Mouse (Mus musculus): ENCODE measurements around the gene 2900026A02Rik. TPM values are rescaled to one million over a fixed set of nuclear protein-coding genes. Genes with fewer than 3 reads are reported as not detected.

The 2900026A02Rik gene
- polyA plus RNA-seq, 1 experiment from 2014 or later: 2.9 TPM

- WGBS: 90% methylated on average over 11 of the region's 11 CpGs
These were observed 50.8 kb downstream of the 2900026A02Rik start for GRCm38 (mm10) chr5:113170064-113170754.

GRCm38 (mm10) chr5:113167733-113168132, 53.3 kb downstream of the 2900026A02Rik start:
- Histone ChIP-seq H3K4me1 (peaks cover 23% of the 10 kb centered on the region), H3K36me3 (no peaks in the 10 kb centered on the region), H3K9ac (replicated peaks) (no peak overlapping the region), H3K4me2 (replicated peaks) (no peak overlapping the region), H3K27me3 (peaks cover 5% of the 10 kb centered on the region; the same call in 1 of the 2 replicates), H3K27ac (replicated peaks) (no peak overlapping the region), H3K4me3 (no peak overlapping the region), H3K9me3 (no peaks in the 10 kb centered on the region)
- 47% methylated on average over 2 of the region's 2 CpGs for WGBS
- ATAC-seq (ENCODE audit: low FRiP score, low read depth): no peak

More at GRCm38 (mm10) chr5:113170064-113170754, 50.8 kb downstream of the 2900026A02Rik start:
- Histone ChIP-seq H3K4me1 (peaks cover 4% of the 10 kb centered on the region), H3K4me3 (no peak overlapping the region), H3K27me3 (no peaks in the 10 kb centered on the region), H3K9me3 (no peaks in the 10 kb centered on the region), H3K9ac (replicated peaks) (no peak overlapping the region), H3K4me2 (replicated peaks) (no peak overlapping the region), H3K36me3 (no peaks in the 10 kb centered on the region), H3K27ac (replicated peaks) (no peak overlapping the region)
- ATAC-seq (ENCODE audit: low FRiP score, low read depth): no peak

GRCm38 (mm10) chr5:113165481-113165880, 55.6 kb downstream of the 2900026A02Rik start:
- peak overlapping the region; percentile 68 for H3K27ac ChIP-seq (replicated peaks)
- H3K9ac ChIP-seq (replicated peaks): no peak overlapping the region
- ATAC-seq (ENCODE audit: low FRiP score, low read depth): no peak
- WGBS: 37% methylated on average over 11 of the region's 11 CpGs
- H3K36me3 ChIP-seq: no peaks in the 10 kb centered on the region
- no peaks in the 10 kb centered on the region for H3K9me3 ChIP-seq
- no peak overlapping the region for H3K4me3 ChIP-seq
- H3K4me2 ChIP-seq (replicated peaks): no peak overlapping the region
- H3K27me3 ChIP-seq: peaks cover 9% of the 10 kb centered on the region; the same call in 1 of the 2 replicates
- peaks cover 27% of the 10 kb centered on the region for H3K4me1 ChIP-seq

GRCm38 (mm10) chr5:113164873-113165441, 56.1 kb downstream of the 2900026A02Rik start:
- 6% methylated on average over 16 of the region's 16 CpGs for WGBS
- H3K27me3 ChIP-seq: peaks cover 9% of the 10 kb centered on the region; the same call in 1 of the 2 replicates
- H3K9me3 ChIP-seq: no peaks in the 10 kb centered on the region
- peak; percentile 86 for ATAC-seq (ENCODE audit: low FRiP score, low read depth)
- peak overlapping the region; percentile 68 for H3K27ac ChIP-seq (replicated peaks)
- H3K4me1 ChIP-seq: peaks cover 27% of the 10 kb centered on the region
- H3K9ac ChIP-seq (replicated peaks): no peak overlapping the region
- no peaks in the 10 kb centered on the region for H3K36me3 ChIP-seq
- no peak overlapping the region for H3K4me3 ChIP-seq
- H3K4me2 ChIP-seq (replicated peaks): no peak overlapping the region

- Histone ChIP-seq H3K27me3 (peaks cover 9% of the 10 kb centered on the region; the same call in 1 of the 2 replicates), H3K36me3 (no peaks in the 10 kb centered on the region), H3K9me3 (no peaks in the 10 kb centered on the region), H3K9ac (replicated peaks) (no peak overlapping the region), H3K4me3 (no peak overlapping the region), H3K4me2 (replicated peaks) (no peak overlapping the region), H3K27ac (replicated peaks) (0 out of 2 replicates have a peak overlapping the region, but pooled peaks have one; percentile 30), H3K4me1 (peaks cover 27% of the 10 kb centered on the region)
- 29% methylated on average over 9 of the region's 9 CpGs for WGBS
- ATAC-seq (ENCODE audit: low FRiP score, low read depth): peak; percentile 39
These were observed 56.6 kb downstream of the 2900026A02Rik start for GRCm38 (mm10) chr5:113164448-113164847.

- peaks cover 9% of the 10 kb centered on the region; the same call in 1 of the 2 replicates for H3K27me3 ChIP-seq
- no peak overlapping the region for H3K4me3 ChIP-seq
- H3K27ac ChIP-seq (replicated peaks): no peak overlapping the region
- H3K4me2 ChIP-seq (replicated peaks): peak overlapping the region; percentile 34
- H3K36me3 ChIP-seq: no peaks in the 10 kb centered on the region
- peak overlapping the region; percentile 1; the same call in 1 of the 2 replicates for H3K9ac ChIP-seq (replicated peaks)
- WGBS: 7% methylated on average over 13 of the region's 13 CpGs
- peaks cover 35% of the 10 kb centered on the region for H3K4me1 ChIP-seq
- no peak for ATAC-seq (ENCODE audit: low FRiP score, low read depth)
- no peaks in the 10 kb centered on the region for H3K9me3 ChIP-seq
These were observed 57.9 kb downstream of the 2900026A02Rik start for GRCm38 (mm10) chr5:113163116-113163515.

- no peak for ATAC-seq (ENCODE audit: low FRiP score, low read depth)
- peak overlapping the region; percentile 1; the same call in 1 of the 2 replicates for H3K9ac ChIP-seq (replicated peaks)
- no peak overlapping the region for H3K4me3 ChIP-seq
- H3K27ac ChIP-seq (replicated peaks): no peak overlapping the region
- H3K4me2 ChIP-seq (replicated peaks): peak overlapping the region; percentile 34
- no peaks in the 10 kb centered on the region for H3K9me3 ChIP-seq
- no peaks in the 10 kb centered on the region for H3K36me3 ChIP-seq
- peaks cover 9% of the 10 kb centered on the region; the same call in 1 of the 2 replicates for H3K27me3 ChIP-seq
- peaks cover 38% of the 10 kb centered on the region for H3K4me1 ChIP-seq
- 19% methylated on average over 9 of the region's 9 CpGs for WGBS
These were observed 58.3 kb downstream of the 2900026A02Rik start for GRCm38 (mm10) chr5:113162699-113163098.

- ATAC-seq (ENCODE audit: low FRiP score, low read depth): no peak
- Histone ChIP-seq H3K4me3 (no peak overlapping the region), H3K27me3 (peaks cover 9% of the 10 kb centered on the region; the same call in 1 of the 2 replicates), H3K9me3 (no peaks in the 10 kb centered on the region), H3K36me3 (no peaks in the 10 kb centered on the region), H3K9ac (replicated peaks) (no peak overlapping the region), H3K4me2 (replicated peaks) (no peak overlapping the region), H3K4me1 (peaks cover 38% of the 10 kb centered on the region), H3K27ac (replicated peaks) (no peak overlapping the region)
- 91% methylated on average over 6 of the region's 6 CpGs for WGBS
These were observed 59.5 kb downstream of the 2900026A02Rik start for GRCm38 (mm10) chr5:113161576-113161975.

- Histone ChIP-seq H3K4me2 (replicated peaks) (no peak overlapping the region), H3K9ac (replicated peaks) (no peak overlapping the region), H3K4me1 (peaks cover 36% of the 10 kb centered on the region), H3K9me3 (no peaks in the 10 kb centered on the region), H3K27me3 (peaks cover 9% of the 10 kb centered on the region; the same call in 1 of the 2 replicates), H3K4me3 (no peak overlapping the region), H3K27ac (replicated peaks) (no peak overlapping the region), H3K36me3 (no peaks in the 10 kb centered on the region)
- 80% methylated on average over 10 of the region's 10 CpGs for WGBS
- no peak for ATAC-seq (ENCODE audit: low FRiP score, low read depth)
These were observed 60.7 kb downstream of the 2900026A02Rik start for GRCm38 (mm10) chr5:113160320-113160719.

GRCm38 (mm10) chr5:113158759-113159355, 62.2 kb downstream of the 2900026A02Rik start:
- Histone ChIP-seq H3K36me3 (no peaks in the 10 kb centered on the region), H3K9ac (replicated peaks) (no peak overlapping the region), H3K27me3 (peaks cover 9% of the 10 kb centered on the region; the same call in 1 of the 2 replicates), H3K4me1 (peaks cover 33% of the 10 kb centered on the region), H3K4me2 (replicated peaks) (no peak overlapping the region), H3K4me3 (no peak overlapping the region), H3K27ac (replicated peaks) (no peak overlapping the region), H3K9me3 (no peaks in the 10 kb centered on the region)
- ATAC-seq (ENCODE audit: low FRiP score, low read depth): no peak
- WGBS: 63% methylated on average over 8 of the region's 8 CpGs

GRCm38 (mm10) chr5:113157588-113157987, 63.4 kb downstream of the 2900026A02Rik start:
- H3K4me3 ChIP-seq: no peak overlapping the region
- WGBS: 65% methylated on average over 10 of the region's 10 CpGs
- no peak overlapping the region for H3K27ac ChIP-seq (replicated peaks)
- H3K4me2 ChIP-seq (replicated peaks): no peak overlapping the region
- no peaks in the 10 kb centered on the region for H3K9me3 ChIP-seq
- no peaks in the 10 kb centered on the region for H3K36me3 ChIP-seq
- H3K4me1 ChIP-seq: peaks cover 37% of the 10 kb centered on the region
- no peak for ATAC-seq (ENCODE audit: low FRiP score, low read depth)
- no peak overlapping the region for H3K9ac ChIP-seq (replicated peaks)
- H3K27me3 ChIP-seq: peaks cover 3% of the 10 kb centered on the region; the same call in 1 of the 2 replicates

- 81% methylated on average over 5 of the region's 5 CpGs for WGBS
- H3K9ac ChIP-seq (replicated peaks): no peak overlapping the region
- peaks cover 35% of the 10 kb centered on the region for H3K4me1 ChIP-seq
- ATAC-seq (ENCODE audit: low FRiP score, low read depth): no peak
- H3K4me3 ChIP-seq: no peak overlapping the region
- H3K27me3 ChIP-seq: no peaks in the 10 kb centered on the region
- H3K9me3 ChIP-seq: no peaks in the 10 kb centered on the region
- no peak overlapping the region for H3K4me2 ChIP-seq (replicated peaks)
- H3K36me3 ChIP-seq: no peaks in the 10 kb centered on the region
- no peak overlapping the region for H3K27ac ChIP-seq (replicated peaks)
These were observed 64.0 kb downstream of the 2900026A02Rik start for GRCm38 (mm10) chr5:113157006-113157405.

All from midbrain, embryonic 12.5 days (tissue).